8 mouse cellular contexts compared by ENCODE assay signal in the genomic region with DNA sequence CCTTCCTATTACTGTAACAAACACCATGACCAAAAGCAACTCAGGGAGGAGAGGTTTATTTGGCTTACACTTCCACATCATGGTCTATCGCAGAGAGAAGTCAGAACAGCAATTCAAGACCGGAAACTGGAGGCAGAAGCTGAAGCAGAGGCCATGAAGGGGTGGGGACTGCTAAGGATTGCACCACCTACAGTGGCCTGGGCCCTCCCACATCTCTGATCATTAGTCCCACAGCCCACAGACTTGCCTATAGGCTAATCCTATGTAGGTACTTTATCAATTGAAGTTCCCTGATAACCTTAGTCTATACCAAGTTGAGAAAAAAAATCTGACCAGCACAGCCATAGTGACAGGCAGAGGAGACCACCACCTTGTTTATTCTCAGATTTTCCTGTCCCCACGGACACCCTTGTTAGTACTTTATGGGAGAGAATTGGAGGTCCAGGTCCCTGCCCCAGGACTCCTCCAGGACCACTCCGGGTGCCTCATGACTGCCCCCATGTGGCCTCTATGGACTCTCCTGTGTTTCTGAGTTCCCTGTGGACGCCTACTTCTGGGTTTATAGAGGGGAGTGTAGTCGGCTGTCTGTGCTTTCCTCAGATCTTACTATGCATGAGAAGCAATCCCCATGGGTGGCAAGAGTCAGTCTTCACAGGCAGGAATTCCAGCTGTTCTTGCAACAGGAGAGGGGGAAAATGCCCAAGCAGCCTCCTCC.
DNase-seq lines count a peak whose midpoint lies in the region; ATAC-seq and TF ChIP-seq lines count a peak whose summit lies in the region.

No protein-coding gene starts in this region.

- 37% methylated on average over 6 of the region's 6 CpGs for WGBS in hindbrain, embryonic 10.5 days
- 37% methylated on average over 6 of the region's 6 CpGs for WGBS in hindbrain, embryonic 16.5 days
- 56% methylated on average over 6 of the region's 6 CpGs for WGBS in cerebellum, adult 2 months
- 31% methylated on average over 6 of the region's 6 CpGs for WGBS in heart, embryonic 12.5 days

- peaks cover 6% of the 10 kb centered on the region; the same call in 1 of the 2 replicates for H3K36me3 ChIP-seq in hindbrain, embryonic 10.5 days
- H3K36me3 ChIP-seq in hindbrain, embryonic 16.5 days (ENCODE audit: control insufficient read depth, insufficient read depth, low read length), result no peaks in the 10 kb centered on the region
- H3K36me3 ChIP-seq in ES-E14 (ENCODE audit: control insufficient read depth, insufficient read depth, low read length, poor library complexity, severe bottlenecking), result no peaks in the 10 kb centered on the region
- H3K36me3 ChIP-seq in heart, embryonic 12.5 days, result no peaks in the 10 kb centered on the region

- peak; percentile 53 for DNase-seq in hindbrain, embryonic 10.5 days (ENCODE audit: low spot score)
- peak; percentile 25 for DNase-seq in ES-E14 (ENCODE audit: low read depth, low spot score)
- DNase-seq in cerebellum, adult 2 months, result peak; percentile 21 to 40
- peak; percentile 30 for DNase-seq in layer of hippocampus, adult 9-11 months
- peak; percentile 82 for DNase-seq in lung, postnatal 36 days

- peaks cover 4% of the 10 kb centered on the region for H3K9me3 ChIP-seq in hindbrain, embryonic 10.5 days
- H3K9me3 ChIP-seq in hindbrain, embryonic 16.5 days (ENCODE audit: control insufficient read depth, low read length), result no peaks in the 10 kb centered on the region
- H3K9me3 ChIP-seq in ES-E14 (ENCODE audit: control insufficient read depth, insufficient read depth, low read depth, low read length), result no peaks in the 10 kb centered on the region
- H3K9me3 ChIP-seq in heart, embryonic 12.5 days (replicated peaks), result 0 out of 2 replicates have a peak, but pooled peaks cover 3% of the 10 kb centered on the region

- no peak overlapping the region for H3K9ac ChIP-seq in hindbrain, embryonic 16.5 days (ENCODE audit: low read depth, low read length)
- H3K9ac ChIP-seq in ES-E14 (ENCODE audit: insufficient read depth, low read depth, low read length, poor library complexity, severe bottlenecking), result no peak overlapping the region
- no peak overlapping the region for H3K9ac ChIP-seq in heart, embryonic 12.5 days

- H3K4me1 ChIP-seq in hindbrain, embryonic 10.5 days (replicated peaks), result peaks cover 32% of the 10 kb centered on the region
- H3K4me1 ChIP-seq in hindbrain, embryonic 16.5 days (ENCODE audit: control insufficient read depth, insufficient read depth, low read depth, low read length), result 0 out of 2 replicates have a peak, but pooled peaks cover 2% of the 10 kb centered on the region
- no peaks in the 10 kb centered on the region for H3K4me1 ChIP-seq in ES-E14 (ENCODE audit: control insufficient read depth in 2 of 2, insufficient read depth in 2 of 2, low read length in 2 of 2, poor library complexity in 1 of 2)
- no peaks in the 10 kb centered on the region for H3K4me1 ChIP-seq in cerebellum, adult 2 months (ENCODE audit: control insufficient read depth, insufficient read depth, low read length)
- H3K4me1 ChIP-seq in heart, embryonic 12.5 days (replicated peaks), result peaks cover 2% of the 10 kb centered on the region; the same call in 1 of the 2 replicates

- no peak overlapping the region for H3K4me3 ChIP-seq in hindbrain, embryonic 10.5 days
- no peak overlapping the region for H3K4me3 ChIP-seq in hindbrain, embryonic 16.5 days (ENCODE audit: low read length)
- no peak overlapping the region for H3K4me3 ChIP-seq in ES-E14 (ENCODE audit: insufficient read depth in 1 of 2, low read depth in 1 of 2, low read length in 2 of 2, poor library complexity in 1 of 2, severe bottlenecking in 1 of 2)
- H3K4me3 ChIP-seq in cerebellum, adult 2 months (replicated peaks; ENCODE audit: insufficient read depth, low read depth, low read length), result no peak overlapping the region
- no peak overlapping the region for H3K4me3 ChIP-seq in heart, embryonic 12.5 days

- H3K27me3 ChIP-seq in hindbrain, embryonic 10.5 days (ENCODE audit: insufficient read depth, poor library complexity, severe bottlenecking), result no peaks in the 10 kb centered on the region
- H3K27me3 ChIP-seq in hindbrain, embryonic 16.5 days (replicated peaks; ENCODE audit: control insufficient read depth, insufficient read depth, low read length), result no peaks in the 10 kb centered on the region
- H3K27me3 ChIP-seq in cerebellum, adult 2 months (ENCODE audit: control insufficient read depth, insufficient read depth, low read length), result no peaks in the 10 kb centered on the region
- H3K27me3 ChIP-seq in heart, embryonic 12.5 days (replicated peaks), result peaks cover 55% of the 10 kb centered on the region

- TF ChIP-seq CTCF in cerebellum, adult 2 months (IDR thresholded peaks at IDR 0.05; ENCODE audit: borderline replicate concordance, insufficient read depth, low read depth, low read length), result peak; percentile 48; the same call in 1 of the 2 replicates

- H3K4me2 ChIP-seq in hindbrain, embryonic 16.5 days (ENCODE audit: low read length), result no peak overlapping the region
- H3K4me2 ChIP-seq in heart, embryonic 12.5 days, result no peak overlapping the region

- TF ChIP-seq POLR2A in cerebellum, adult 2 months (IDR thresholded peaks at IDR 0.05; ENCODE audit: borderline replicate concordance, insufficient read depth, low read length), result no peak

- in situ Hi-C loops in ES-E14 (cut with MboI; ENCODE audit: low sequenced_read_pairs in 2 of 2, unreplicated experiment in 2 of 2), result no loop called here

- ATAC-seq in hindbrain, embryonic 16.5 days, result no peak
- ATAC-seq in heart, embryonic 12.5 days (ENCODE audit: insufficient number of reproducible peaks, low FRiP score), result 0 out of 2 replicates have a peak, but pooled peaks have one; percentile 30
- ATAC-seq in erythroid progenitor cell, adult 5-6 weeks (replicated peaks; ENCODE audit: low FRiP score, poor library complexity, severe bottlenecking), result no peak

- H3K27ac ChIP-seq in hindbrain, embryonic 10.5 days, result no peak overlapping the region
- no peak overlapping the region for H3K27ac ChIP-seq in hindbrain, embryonic 16.5 days (ENCODE audit: low read depth, low read length)
- H3K27ac ChIP-seq in ES-E14 (ENCODE audit: insufficient read depth, low read depth, low read length, poor library complexity, severe bottlenecking), result no peak overlapping the region
- H3K27ac ChIP-seq in cerebellum, adult 2 months (ENCODE audit: insufficient read depth, low read length), result no peak overlapping the region
- no peak overlapping the region for H3K27ac ChIP-seq in heart, embryonic 12.5 days (ENCODE audit: poor library complexity, severe bottlenecking)

TF ChIP-seq in ES-E14, 5 proteins besides CTCF, POLR2A, EP300 and RAD21:
- TF ChIP-seq HCFC1 (IDR thresholded peaks at IDR 0.05; ENCODE audit: borderline replicate concordance, insufficient read depth, low read length), result no peak
- 0 out of 2 replicates have a peak, but pooled peaks have one; percentile 8 for TF ChIP-seq ZC3H11A (IDR thresholded peaks at IDR 0.05; ENCODE audit: borderline replicate concordance, low read depth, low read length)
- TF ChIP-seq CHD2 (IDR thresholded peaks at IDR 0.05; ENCODE audit: low read depth, low read length), result no peak
TF ChIP-seq in ES-E14: peak in this region for 1.

Comparison
In these comparisons a context has a peak if more than half of its experiments do, and no peak if none do; other contexts are left out.
1. DNase-seq: peak in every context shown above with its lines; median percentile 82 in lung, postnatal 36 days; 53 in hindbrain, embryonic 10.5 days; 30 in cerebellum, adult 2 months; 30 in layer of hippocampus, adult 9-11 months; 25 in ES-E14.